Mouse (Mus musculus) cortical plate, adult 2 months (tissue): ENCODE measurements around the gene 1500009C09Rik.

Experiments
- CTCF ChIP-seq: fragments of 200-500 bp; IDR thresholded peaks from 2 replicates; pipeline ENCODE4 v1.5.1; 2011; ENCODE audit warnings: mild to moderate bottlenecking, control low read depth, low read length; ENCODE audit not compliant: insufficient read depth; ENCODE audit errors: extremely low read depth
- POLR2A ChIP-seq: fragments of 200-500 bp; IDR thresholded peaks from 2 replicates; pipeline ENCODE4 v1.6.1; 2011; ENCODE audit warnings: mild to moderate bottlenecking, low read length, control low read depth; ENCODE audit not compliant: insufficient read depth; ENCODE audit errors: extremely low read depth

GRCm38 (mm10) chr15:82229542-82230045, 22.6 kb upstream of the 1500009C09Rik start:
- no peak for TF ChIP-seq CTCF
- no peak for TF ChIP-seq POLR2A
